Mouse (Mus musculus): ENCODE measurements at regions not wholly inside any gene's neighbourhood (a gene's known extent, or its start where the extent isn't known, plus 50 kb on each side); places are given as distances from the start of the nearest gene placed in this dataset.

GRCm38 (mm10) chr15:57545141-57545540 is 67.7 kb upstream of the Slc22a22 start:
- no peak for DNase-seq (ENCODE audit: extremely low spot score in 1 of 2, low spot score in 1 of 2)

GRCm38 (mm10) chr15:57543985-57544384 is 66.6 kb upstream of the Slc22a22 start:
- peak in 1 of 2 experiments; percentile 39 for DNase-seq (ENCODE audit: extremely low spot score in 1 of 2, low spot score in 1 of 2)

GRCm38 (mm10) chr15:57542630-57543029 is 65.2 kb upstream of the Slc22a22 start:
- DNase-seq (ENCODE audit: extremely low spot score in 1 of 2, low spot score in 1 of 2) = peak in 1 of 2 experiments; percentile 17

- no peak for DNase-seq (ENCODE audit: extremely low spot score in 1 of 2, low spot score in 1 of 2)
These were observed 58.1 kb upstream of the Slc22a22 start for GRCm38 (mm10) chr15:57535514-57535913.

Measured in layer of hippocampus, postnatal 25 days (tissue).